Mouse (Mus musculus) left cerebral cortex, adult 9 months (tissue): Measurements from ENCODE around the gene Tnpo2.
"Not testable (repeated sequence)": the region's sequence is repeated elsewhere in the genome, so short reads cannot be mapped to it uniquely, and the experiment has no call there.

Experiments
- DNase-seq, 2 experiments: peaks; one replicate each; pipeline ENCODE4 v3.0.0; 2022; ENCODE audit warnings: low spot score in 2 of 2

The Tnpo2 gene

DNA sequence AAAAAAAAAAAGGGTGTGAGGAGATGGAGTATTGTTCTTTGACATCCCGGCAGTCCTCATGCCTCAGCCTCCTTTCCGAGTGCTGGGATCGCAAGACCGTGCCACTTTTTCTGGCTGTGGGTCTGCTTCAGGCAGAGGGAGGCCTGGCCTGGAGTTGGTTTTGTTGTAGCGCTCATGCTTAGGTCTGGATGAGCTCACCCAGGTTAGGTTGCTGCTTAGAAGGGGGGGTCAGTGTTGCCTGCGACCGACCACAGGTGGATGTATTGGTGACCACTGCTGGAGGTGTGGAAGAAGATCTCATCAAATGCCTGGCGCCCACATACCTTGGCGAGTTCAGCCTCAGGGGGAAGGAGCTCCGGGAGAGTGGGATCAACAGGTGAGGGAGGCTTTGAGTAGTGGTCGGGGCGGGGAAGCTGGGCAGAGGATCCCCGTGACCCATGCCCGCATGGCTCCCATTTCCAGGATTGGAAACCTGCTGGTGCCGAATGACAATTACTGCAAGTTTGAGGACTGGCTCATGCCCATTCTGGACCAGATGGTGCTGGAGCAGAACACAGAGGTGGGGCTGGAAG lies 36.4 kb downstream of the Tnpo2 start:
- no peak for DNase-seq

DNA sequence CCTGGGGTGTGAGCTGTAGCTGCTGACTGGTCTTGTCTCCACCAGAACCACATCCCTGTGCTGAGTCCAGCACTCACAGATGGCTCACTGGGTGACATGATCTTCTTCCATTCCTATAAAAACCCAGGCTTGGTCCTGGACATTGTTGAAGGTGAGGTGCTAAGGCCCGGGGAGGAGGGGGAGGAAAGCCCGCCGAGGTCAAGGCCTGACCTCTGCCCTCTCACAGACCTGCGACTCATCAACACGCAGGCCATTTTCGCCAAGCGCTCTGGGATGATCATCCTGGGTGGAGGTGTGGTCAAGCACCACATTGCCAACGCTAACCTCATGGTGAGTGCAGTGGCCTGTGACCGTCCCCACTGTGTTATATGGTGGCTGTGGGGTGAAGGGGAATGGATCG lies 37.5 kb downstream of the Tnpo2 start:
- no peak for DNase-seq

- no peak for DNase-seq
Observed at GRCm38 (mm10) chr8:85074617-85075016, 37.9 kb downstream of the Tnpo2 start.

DNA sequence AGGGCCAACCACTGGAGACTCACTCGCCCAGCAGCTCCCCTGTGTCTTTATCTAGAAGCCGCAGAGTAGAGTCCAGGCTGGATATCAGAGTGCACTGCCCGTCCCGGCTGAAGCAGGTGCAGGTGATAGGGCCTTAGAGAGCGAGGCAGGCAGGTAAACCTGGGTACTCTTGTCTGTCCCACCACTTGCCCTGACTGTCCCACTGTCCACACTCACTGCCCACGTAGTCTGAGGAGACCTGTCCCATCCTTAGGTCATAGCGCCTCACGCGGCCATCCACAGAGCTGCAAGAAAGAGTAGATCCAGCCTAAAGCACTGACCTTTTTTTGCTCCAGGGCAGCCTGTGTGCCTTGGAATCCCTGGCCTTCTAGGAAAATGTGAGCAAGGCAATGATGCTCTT lies 39.3 kb downstream of the Tnpo2 start:
- no peak for DNase-seq

- DNase-seq = peak in 1 of 2 experiments; percentile 88
Observed at GRCm38 (mm10) chr8:85076993-85077392, 40.3 kb downstream of the Tnpo2 start.

- DNase-seq = no peak
Observed at GRCm38 (mm10) chr8:85080214-85080531, 43.5 kb downstream of the Tnpo2 start.

DNA sequence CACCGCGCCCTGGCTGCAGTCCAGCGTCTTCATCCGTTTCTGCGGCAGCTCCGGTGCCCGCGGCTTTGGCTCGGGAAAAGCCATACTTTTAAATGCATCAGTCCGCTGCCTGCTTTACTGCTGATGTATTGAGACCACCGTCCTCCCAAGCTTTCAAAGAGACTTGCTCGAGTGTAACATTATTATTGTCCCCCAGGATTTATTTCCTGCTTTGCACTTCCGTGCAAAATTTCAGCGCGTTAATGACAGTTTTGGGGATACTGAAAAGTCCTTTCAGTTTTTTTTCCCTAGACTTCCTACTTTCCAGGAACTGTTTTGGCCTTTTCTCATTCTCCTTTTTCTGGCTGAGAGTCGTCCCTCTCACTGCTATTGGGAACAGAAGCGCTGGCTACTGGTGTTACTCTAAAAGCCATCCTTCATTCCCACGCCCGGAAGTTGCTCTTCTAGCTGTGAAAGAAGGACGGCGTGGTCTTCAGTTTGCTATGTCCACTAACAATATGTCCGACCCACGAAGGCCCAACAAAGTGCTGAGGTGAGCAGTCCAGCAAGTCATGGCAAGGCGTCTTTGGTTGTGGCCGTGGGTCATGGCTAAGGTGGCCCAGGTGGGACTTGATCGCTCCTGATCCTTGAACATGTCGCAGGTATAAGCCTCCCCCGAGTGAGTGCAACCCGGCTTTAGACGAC lies 44.0 kb downstream of the Tnpo2 start, which contains the start of gene Wdr83os:
Gene Wdr83os (plus strand): TSS at position 209 of the 684 bp plus-strand sequence.
- DNase-seq = peak in 1 of 2 experiments; percentile 58

DNA sequence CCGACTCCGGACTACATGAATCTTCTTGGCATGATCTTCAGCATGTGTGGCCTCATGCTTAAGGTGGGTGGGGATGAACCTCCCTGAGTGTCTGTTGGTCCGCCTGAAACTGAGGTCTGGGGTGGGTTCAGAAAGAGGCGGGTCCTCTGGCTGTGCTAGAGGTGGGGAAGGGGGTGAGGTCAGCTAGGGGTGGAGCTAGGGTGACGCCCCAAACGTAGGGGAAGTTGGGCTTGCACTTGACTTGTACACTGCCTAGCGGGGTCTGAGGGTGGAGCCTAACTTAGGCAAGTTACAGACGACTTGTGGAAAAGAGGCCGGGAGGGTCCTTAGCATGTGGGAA lies 44.5 kb downstream of the Tnpo2 start, which contains the start of gene Wdr83:
Gene Wdr83 (minus strand): TSS at position 91 of the 340 bp plus-strand sequence.
- DNase-seq = no peak

GRCm38 (mm10) chr8:85082169-85082568 lies 45.5 kb downstream of the Tnpo2 start:
- DNase-seq = not testable (repeated sequence)

DNA sequence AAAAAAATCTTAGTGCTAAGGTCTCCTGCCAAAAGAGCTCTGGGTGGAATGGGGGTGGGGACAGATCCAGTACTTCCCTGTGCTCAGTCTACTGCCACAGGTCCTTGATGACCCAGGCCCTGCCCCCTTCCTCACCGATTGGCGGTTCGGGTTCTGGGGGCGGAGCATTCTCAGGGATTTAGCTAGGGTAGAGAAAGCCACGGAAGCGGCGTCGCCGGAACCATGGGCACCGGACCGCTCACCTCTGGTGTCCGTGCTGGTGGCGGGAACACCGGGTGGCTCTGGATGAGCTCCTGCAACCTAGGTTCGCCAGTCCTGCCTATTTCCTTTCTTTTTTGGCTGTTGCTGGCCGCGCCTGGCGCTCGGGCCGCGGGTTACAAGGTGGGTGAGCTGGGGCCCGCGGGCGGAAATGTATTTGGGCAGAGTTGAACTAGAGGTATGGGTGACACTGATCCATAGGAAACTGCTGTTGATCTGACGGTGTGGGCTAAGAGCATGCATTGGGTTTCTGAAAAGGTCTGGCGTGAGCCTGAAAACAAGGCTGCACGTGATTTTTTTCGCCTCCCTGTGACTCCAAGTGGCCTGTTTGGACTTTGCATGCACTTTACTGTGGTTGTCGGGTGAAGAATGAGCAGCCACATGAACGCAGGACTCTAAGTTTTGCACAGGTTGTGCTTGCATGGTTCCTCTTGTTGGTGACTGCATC lies 46.5 kb downstream of the Tnpo2 start, which contains the start of gene Man2b1:
Gene Man2b1 (plus strand): TSS at position 163 of the 706 bp plus-strand sequence.
- peak; percentile 68 to 91 for DNase-seq

GRCm38 (mm10) chr8:85084633-85085032 lies 47.9 kb downstream of the Tnpo2 start:
- no peak for DNase-seq

GRCm38 (mm10) chr8:85086238-85086637 lies 49.5 kb downstream of the Tnpo2 start:
- no peak for DNase-seq

DNA sequence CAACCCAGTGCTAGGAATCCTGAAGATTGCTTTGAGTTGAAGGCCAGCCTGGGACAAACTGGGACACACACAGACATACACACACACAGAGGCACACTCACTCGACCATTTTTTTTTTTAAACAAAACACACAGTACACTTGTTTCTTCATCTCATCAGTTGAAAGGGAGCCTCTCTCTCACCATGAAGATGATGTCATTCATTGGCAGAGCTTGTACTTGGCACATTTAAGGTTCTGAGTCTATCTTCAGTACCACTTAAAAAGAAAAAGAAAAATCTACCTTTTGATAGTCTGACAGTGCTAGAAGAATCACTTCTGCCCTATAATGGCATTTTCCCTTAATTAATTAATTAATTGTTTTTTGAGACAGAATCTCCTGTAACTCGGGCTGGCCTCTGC lies 52.1 kb downstream of the Tnpo2 start:
- DNase-seq = no peak

DNA sequence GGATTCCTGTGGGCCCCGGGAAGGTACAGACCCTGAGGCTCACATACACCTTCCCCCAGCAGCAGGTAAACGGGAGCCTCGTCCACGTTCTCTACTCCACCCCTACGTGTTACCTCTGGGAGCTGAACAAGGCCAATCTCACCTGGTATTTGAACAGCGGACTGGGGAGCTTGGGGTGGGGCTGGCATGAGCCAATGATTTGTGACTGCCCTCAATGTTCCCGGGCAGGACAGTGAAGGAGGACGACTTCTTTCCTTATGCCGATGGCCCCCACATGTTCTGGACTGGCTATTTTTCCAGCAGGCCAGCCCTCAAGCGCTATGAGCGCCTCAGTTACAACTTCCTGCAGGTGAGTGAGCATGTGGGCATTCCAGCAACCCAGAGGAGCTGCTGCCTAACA lies 54.1 kb downstream of the Tnpo2 start:
- DNase-seq = no peak

GRCm38 (mm10) chr8:85091526-85092090 lies 54.9 kb downstream of the Tnpo2 start:
- DNase-seq = no peak

GRCm38 (mm10) chr8:85095051-85095450 lies 58.3 kb downstream of the Tnpo2 start:
- DNase-seq = no peak

DNA sequence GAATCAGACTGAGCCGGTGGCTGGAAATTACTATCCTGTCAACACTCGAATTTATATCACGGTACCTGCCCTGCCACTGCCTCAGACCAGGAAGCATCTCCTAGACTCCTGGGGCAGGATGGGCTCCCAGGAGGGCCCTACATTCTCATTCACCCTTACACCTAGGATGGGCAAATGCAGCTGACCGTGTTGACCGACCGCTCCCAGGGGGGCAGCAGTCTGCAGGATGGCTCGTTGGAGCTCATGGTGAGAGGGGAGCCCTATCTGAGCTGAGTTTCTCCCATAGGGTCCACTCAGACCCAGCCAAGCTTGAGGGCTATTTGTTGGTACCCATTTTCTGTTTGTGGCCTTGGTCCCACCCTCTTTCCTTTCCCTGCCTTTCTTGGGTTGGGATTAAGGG lies 58.9 kb downstream of the Tnpo2 start:
- no peak for DNase-seq

- DNase-seq = no peak
Observed at GRCm38 (mm10) chr8:85096196-85096595, 59.5 kb downstream of the Tnpo2 start.

GRCm38 (mm10) chr8:85096850-85097249 lies 60.1 kb downstream of the Tnpo2 start:
- DNase-seq = no peak

- DNase-seq = no peak
Observed at GRCm38 (mm10) chr8:85100076-85100665, 63.5 kb downstream of the Tnpo2 start.
